Mouse (Mus musculus) limb, embryonic 11.5 days (tissue): ENCODE results near the gene Zfp217. TPM values are rescaled to one million over a fixed set of nuclear protein-coding genes. Genes with fewer than 3 reads are reported as not detected.

Experiments
- ATAC-seq: fragments of 200-750 bp; cut with Nextera tagmentation; 2 replicates; pipeline ENCODE4 v1.8.0; 2017; ENCODE audit warnings: low read depth; ENCODE audit not compliant: insufficient number of reproducible peaks, low FRiP score, low TSS enrichment
- DNase-seq: peaks from one replicate; pipeline ENCODE4 v3.0.0-alpha.2; 2015; ENCODE audit warnings: low spot score
- H3K27ac ChIP-seq: fragments of 300-500 bp; sonication (generic); replicated peaks from 2 replicates; pipeline ENCODE4 v1.5.1; 2014; ENCODE audit warnings: low read depth, mild to moderate bottlenecking, low read length
- H3K27me3 ChIP-seq: fragments of 300-500 bp; sonication (generic); 2 replicates; pipeline ENCODE4 v1.6.1; 2014; ENCODE audit warnings: mild to moderate bottlenecking, low read length, mixed read lengths; ENCODE audit not compliant: control insufficient read depth, insufficient read depth
- H3K36me3 ChIP-seq: fragments of 300-500 bp; sonication (generic); 2 replicates; pipeline ENCODE4 v1.6.1; 2014; ENCODE audit warnings: mild to moderate bottlenecking, low read length, moderate library complexity, mixed read lengths; ENCODE audit not compliant: control insufficient read depth, insufficient read depth
- H3K4me1 ChIP-seq: fragments of 300-500 bp; sonication (generic); 2 replicates; pipeline ENCODE4 v1.6.1; 2014; ENCODE audit warnings: low read length, mixed read lengths; ENCODE audit not compliant: control insufficient read depth, insufficient read depth
- H3K4me2 ChIP-seq: fragments of 300-500 bp; sonication (generic); 2 replicates; pipeline ENCODE4 v1.6.1; 2014; ENCODE audit warnings: low read depth, mild to moderate bottlenecking, moderate library complexity; ENCODE audit not compliant: severe bottlenecking
- H3K4me3 ChIP-seq: fragments of 300-500 bp; sonication (generic); 2 replicates; pipeline ENCODE4 v1.5.1; 2014; ENCODE audit warnings: low read depth, low read length
- H3K9ac ChIP-seq: fragments of 300-500 bp; sonication (generic); 2 replicates; pipeline ENCODE4 v1.6.1; 2014; ENCODE audit warnings: mild to moderate bottlenecking, low read length
- H3K9me3 ChIP-seq: fragments of 300-500 bp; sonication (generic); 2 replicates; pipeline ENCODE4 v1.6.1; 2016; ENCODE audit warnings: low read length; ENCODE audit not compliant: control insufficient read depth
- WGBS: fragments of 180-500 bp; shearing (Covaris S2); extraction: QIAGEN DNeasy Blood & Tissue Kit; methylation state at CpG from one replicate; pipeline ENCODE4 v1.1.7; 2014; 5-methylcytosine and 5-hydroxymethylcytosine counted together
- polyA plus RNA-seq: library from polyadenylated mRNA; unstranded; fragments of >200 nt; fragmentation: Nextera tagmentation; extraction: Ambion mirVana; gene quantifications from 2 replicates; pipeline ENCODE4 v1.2.1, GENCODE M21; 2014

Gene Zfp217
- polyA plus RNA-seq, 1 experiment from 2014 or later = 5.2 TPM

DNA sequence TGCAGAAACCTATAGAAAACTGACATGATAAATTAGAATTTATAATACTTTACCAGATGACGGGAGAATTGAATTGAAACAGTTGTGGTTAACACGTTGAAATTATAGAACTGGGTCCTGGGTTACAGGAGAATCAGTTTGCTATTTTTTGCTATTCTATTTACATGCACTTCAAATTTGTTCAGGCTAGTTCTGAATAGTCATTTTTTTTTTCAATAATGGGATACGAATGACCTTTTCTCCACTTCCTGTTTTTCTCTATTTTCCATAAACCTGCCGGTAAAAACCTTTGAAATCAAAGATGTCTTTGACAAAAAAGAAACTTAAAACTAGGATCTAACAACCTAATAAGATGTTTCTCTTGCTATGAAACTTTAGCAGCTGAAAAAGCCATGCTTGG is 733 bp downstream of the Zfp217 start:
- no peak overlapping the region for H3K27ac ChIP-seq
- 73% methylated on average over 4 of the region's 4 CpGs for WGBS
- H3K27me3 ChIP-seq = no peaks in the 10 kb centered on the region
- ATAC-seq (no peak), DNase-seq (no peak)
- no peaks in the 10 kb centered on the region for H3K4me1 ChIP-seq
- H3K4me2 ChIP-seq = no peak overlapping the region
- H3K9me3 ChIP-seq = no peaks in the 10 kb centered on the region
- no peak overlapping the region for H3K4me3 ChIP-seq
- no peak overlapping the region for H3K9ac ChIP-seq
- no peaks in the 10 kb centered on the region for H3K36me3 ChIP-seq

DNA sequence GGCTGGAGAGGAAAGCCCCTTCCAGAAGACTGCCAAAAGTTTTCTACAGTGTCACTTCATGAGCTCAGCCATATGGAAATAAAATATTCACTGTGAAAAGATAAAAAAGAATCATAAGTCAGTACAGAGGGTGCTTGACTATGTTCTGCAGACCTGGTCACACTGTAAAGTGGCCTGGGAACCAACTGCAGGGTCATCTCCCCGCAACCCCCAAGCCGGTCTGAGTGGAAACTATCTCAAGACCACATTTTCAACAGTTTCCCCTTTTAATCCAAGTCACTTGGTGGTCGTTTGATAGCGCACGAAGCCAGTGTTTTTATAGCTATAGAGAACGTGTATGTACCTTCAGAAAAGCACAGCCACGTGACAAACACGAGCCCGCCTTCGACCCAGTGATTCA is 3.6 kb downstream of the Zfp217 start:
- Histone ChIP-seq H3K4me2 (no peak overlapping the region), H3K27ac (no peak overlapping the region), H3K9me3 (no peaks in the 10 kb centered on the region), H3K4me1 (no peaks in the 10 kb centered on the region), H3K4me3 (no peak overlapping the region), H3K36me3 (no peaks in the 10 kb centered on the region), H3K27me3 (no peaks in the 10 kb centered on the region), H3K9ac (no peak overlapping the region)
- 81% methylated on average over 10 of the region's 10 CpGs for WGBS
- DNase-seq (no peak), ATAC-seq (no peak)

DNA sequence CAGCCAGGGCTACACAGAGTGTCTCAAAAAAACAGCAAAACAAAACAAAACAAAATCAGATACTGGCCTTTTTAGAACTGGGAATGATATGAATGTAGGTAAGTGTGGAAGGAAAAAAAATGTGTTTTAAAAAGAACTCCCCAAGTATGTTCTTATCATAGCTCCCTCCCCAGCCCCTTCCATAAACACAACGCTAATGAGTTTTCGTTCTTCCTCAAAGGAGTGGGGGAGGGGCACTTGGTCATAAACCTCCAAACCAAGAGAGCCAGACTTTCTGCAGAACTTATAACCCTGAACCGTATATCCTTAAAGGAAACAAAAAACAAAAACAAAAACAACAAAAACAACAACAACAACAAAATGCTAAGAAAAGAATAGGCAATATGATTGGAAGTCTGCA is 4.0 kb downstream of the Zfp217 start:
- no peaks in the 10 kb centered on the region for H3K9me3 ChIP-seq
- no peak overlapping the region for H3K9ac ChIP-seq
- no peak for ATAC-seq
- no peaks in the 10 kb centered on the region for H3K36me3 ChIP-seq
- no peak overlapping the region for H3K4me2 ChIP-seq
- H3K4me3 ChIP-seq = no peak overlapping the region
- 9% methylated on average over 3 of the region's 3 CpGs for WGBS
- no peaks in the 10 kb centered on the region for H3K4me1 ChIP-seq
- H3K27ac ChIP-seq = no peak overlapping the region
- DNase-seq = no peak
- H3K27me3 ChIP-seq = no peaks in the 10 kb centered on the region

DNA sequence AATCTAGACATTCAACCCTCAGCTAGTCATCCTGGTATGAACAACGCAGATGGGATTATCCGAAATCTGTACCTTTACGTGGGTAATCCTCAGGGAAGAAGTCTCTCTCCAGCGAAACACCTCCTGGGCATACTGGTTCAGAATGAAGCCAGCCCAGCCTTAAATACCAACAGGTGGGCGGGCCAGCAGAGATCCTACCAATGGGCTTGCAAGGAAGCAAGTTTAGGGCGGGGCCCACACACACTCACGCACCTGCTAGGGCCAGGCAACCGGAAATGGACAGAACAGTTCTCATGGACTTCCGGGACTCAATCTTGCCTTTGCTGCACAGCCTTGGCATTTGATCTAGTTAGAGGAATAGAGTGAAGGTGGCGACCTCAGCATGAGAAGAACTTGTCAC is 5.4 kb downstream of the Zfp217 start:
- Histone ChIP-seq H3K4me2 (no peak overlapping the region), H3K36me3 (no peaks in the 10 kb centered on the region), H3K4me3 (no peak overlapping the region), H3K27ac (no peak overlapping the region), H3K9ac (no peak overlapping the region), H3K9me3 (no peaks in the 10 kb centered on the region), H3K4me1 (peaks cover 4% of the 10 kb centered on the region; the same call in 1 of the 2 replicates), H3K27me3 (no peaks in the 10 kb centered on the region)
- ATAC-seq = no peak
- 90% methylated on average over 10 of the region's 10 CpGs for WGBS
- no peak for DNase-seq

DNA sequence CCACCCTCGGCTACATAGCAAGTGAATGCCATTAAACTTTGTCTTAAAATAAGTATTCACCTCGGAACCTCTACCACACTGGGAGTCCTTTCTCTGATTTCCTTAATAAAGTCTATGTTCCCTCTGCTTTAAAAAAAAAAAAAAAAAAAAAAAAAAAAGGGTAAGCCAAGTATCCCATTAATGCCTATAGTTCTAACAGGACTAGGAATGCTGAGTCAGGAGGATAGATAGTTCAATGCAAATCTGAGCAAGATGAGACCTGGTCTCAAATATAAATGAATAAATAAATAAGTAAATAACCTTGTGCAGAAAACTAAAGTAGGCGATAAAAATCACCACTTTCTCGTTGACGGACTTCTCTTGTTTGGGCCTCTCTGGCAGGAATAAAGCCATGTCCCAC is 6.4 kb downstream of the Zfp217 start:
- Histone ChIP-seq H3K27me3 (no peaks in the 10 kb centered on the region), H3K9ac (no peak overlapping the region), H3K4me3 (no peak overlapping the region), H3K4me1 (peaks cover 4% of the 10 kb centered on the region; the same call in 1 of the 2 replicates), H3K9me3 (no peaks in the 10 kb centered on the region), H3K27ac (no peak overlapping the region), H3K36me3 (no peaks in the 10 kb centered on the region), H3K4me2 (no peak overlapping the region)
- ATAC-seq (no peak), DNase-seq (no peak)
- 90% methylated on average over 5 of the region's 5 CpGs for WGBS

DNA sequence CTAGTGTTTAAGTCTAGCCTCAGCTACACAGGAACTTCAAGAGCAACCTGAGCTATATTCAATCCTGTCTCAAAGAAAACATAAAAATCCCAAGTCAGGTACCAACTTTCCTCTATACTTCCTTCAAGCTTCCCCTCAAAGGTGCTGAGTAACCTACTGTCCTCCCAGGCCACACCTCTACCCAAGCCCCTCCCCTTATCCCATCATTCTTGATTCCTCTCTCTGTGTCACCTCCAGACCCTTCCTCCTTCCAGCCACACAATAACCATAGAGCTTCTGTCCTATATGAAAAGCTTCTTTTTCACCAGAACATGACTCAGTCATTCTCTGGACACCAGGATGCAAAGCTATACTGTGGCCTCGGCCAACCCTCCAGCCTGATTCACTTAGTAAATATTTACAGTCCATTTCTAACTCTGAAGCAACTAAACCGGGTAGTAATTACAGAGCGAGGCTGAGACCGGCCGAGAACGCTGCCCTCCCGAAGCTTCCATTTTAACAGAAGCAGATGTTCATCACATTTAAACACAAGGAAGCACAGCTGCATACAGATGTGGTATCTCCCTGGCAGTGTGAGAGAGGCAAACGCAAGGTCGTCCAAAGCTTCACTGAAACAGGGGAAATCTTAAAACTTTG is 8.4 kb downstream of the Zfp217 start:
- H3K9me3 ChIP-seq = no peaks in the 10 kb centered on the region
- no peak overlapping the region for H3K27ac ChIP-seq
- no peak for DNase-seq
- no peaks in the 10 kb centered on the region for H3K36me3 ChIP-seq
- ATAC-seq = no peak
- no peak overlapping the region for H3K9ac ChIP-seq
- H3K4me2 ChIP-seq = no peak overlapping the region
- whole genome bisulfite sequencing = 29% methylated on average over 9 of the region's 9 CpGs
- no peak overlapping the region for H3K4me3 ChIP-seq
- H3K27me3 ChIP-seq = no peaks in the 10 kb centered on the region
- H3K4me1 ChIP-seq = peaks cover 4% of the 10 kb centered on the region; the same call in 1 of the 2 replicates

DNA sequence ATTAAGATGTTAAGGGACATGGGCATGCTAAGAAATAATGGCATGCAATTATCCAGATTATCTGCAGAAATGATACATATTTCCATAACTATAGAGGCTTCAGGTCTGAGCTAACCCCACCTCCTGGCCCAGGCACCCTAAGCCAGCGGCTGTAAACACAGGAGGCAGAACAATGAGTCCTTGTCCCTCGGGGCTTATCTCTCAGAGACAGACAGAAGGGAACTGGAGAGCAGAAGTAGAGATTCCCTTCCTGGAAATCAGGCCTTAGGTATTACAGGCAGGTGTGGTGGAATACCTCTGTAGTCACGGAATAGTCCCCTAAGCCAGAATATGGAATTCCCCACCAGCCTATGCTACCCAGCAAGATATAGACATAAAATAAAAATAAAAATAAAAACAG is 11.0 kb downstream of the Zfp217 start:
- Histone ChIP-seq H3K4me3 (no peak overlapping the region), H3K27ac (no peak overlapping the region), H3K9me3 (no peaks in the 10 kb centered on the region), H3K9ac (no peak overlapping the region), H3K36me3 (no peaks in the 10 kb centered on the region), H3K4me1 (peaks cover 4% of the 10 kb centered on the region; the same call in 1 of the 2 replicates), H3K27me3 (no peaks in the 10 kb centered on the region), H3K4me2 (no peak overlapping the region)
- DNase-seq (no peak), ATAC-seq (no peak)
- WGBS = 63% methylated on average over 3 of the region's 3 CpGs

DNA sequence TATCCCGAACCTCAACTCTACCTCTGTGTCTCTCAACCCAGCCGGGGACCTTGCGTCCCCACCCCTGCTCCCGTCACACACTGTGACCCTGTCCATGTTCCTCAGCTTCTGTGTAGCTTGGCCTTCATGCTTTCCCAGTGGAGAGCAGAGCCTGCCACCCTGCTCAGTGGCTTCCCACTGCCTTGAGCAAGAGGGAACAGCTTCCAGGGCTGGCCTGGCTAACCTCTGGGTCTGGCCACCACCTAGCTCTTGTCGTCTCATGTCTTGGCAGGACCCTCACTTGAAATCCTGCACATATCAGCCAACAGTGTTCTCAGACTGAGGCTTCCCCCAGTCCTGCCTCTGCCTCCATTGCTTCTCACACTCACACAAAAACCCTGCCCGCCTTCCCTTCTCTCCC is 12.1 kb downstream of the Zfp217 start:
- WGBS = 94% methylated on average over 6 of the region's 6 CpGs
- Histone ChIP-seq H3K9me3 (no peaks in the 10 kb centered on the region), H3K4me1 (peaks cover 4% of the 10 kb centered on the region; the same call in 1 of the 2 replicates), H3K4me3 (no peak overlapping the region), H3K27me3 (no peaks in the 10 kb centered on the region), H3K4me2 (no peak overlapping the region), H3K36me3 (no peaks in the 10 kb centered on the region), H3K9ac (no peak overlapping the region), H3K27ac (no peak overlapping the region)
- ATAC-seq (no peak), DNase-seq (no peak)
